Mouse (Mus musculus) hindbrain, embryonic 14.5 days (tissue): ENCODE data around the gene Foxn1. TPM values are rescaled to one million over a fixed set of nuclear protein-coding genes. Genes with fewer than 3 reads are reported as not detected.

Experiments
- ATAC-seq: fragments of 200-750 bp; cut with Nextera tagmentation; 2 replicates; pipeline ENCODE4 v1.8.0; 2017; ENCODE audit warnings: moderate number of reproducible peaks, mild to moderate bottlenecking, moderate TSS enrichment, moderate library complexity; ENCODE audit not compliant: low FRiP score
- DNase-seq: peaks from one replicate; pipeline ENCODE4 v3.0.0-alpha.2; 2015; ENCODE audit warnings: low spot score
- H3K27ac ChIP-seq: fragments of 300-500 bp; sonication (generic); 2 replicates; pipeline ENCODE4 v1.5.1; 2014; ENCODE audit warnings: mild to moderate bottlenecking, moderate library complexity
- H3K27me3 ChIP-seq: fragments of 300-500 bp; sonication (generic); 2 replicates; pipeline ENCODE4 v1.6.1; 2014; ENCODE audit warnings: mild to moderate bottlenecking, low read length, mixed read lengths; ENCODE audit not compliant: control insufficient read depth, insufficient read depth
- H3K36me3 ChIP-seq: fragments of 300-500 bp; sonication (generic); replicated peaks from 2 replicates; pipeline ENCODE4 v1.6.1; 2014; ENCODE audit not compliant: control insufficient read depth, insufficient read depth
- H3K4me1 ChIP-seq: fragments of 300-500 bp; sonication (generic); replicated peaks from 2 replicates; pipeline ENCODE4 v1.6.1; 2014; ENCODE audit warnings: antibody characterized with exemption, low read length, mixed read lengths; ENCODE audit not compliant: control insufficient read depth, insufficient read depth
- H3K4me2 ChIP-seq: fragments of 300-500 bp; sonication (generic); replicated peaks from 2 replicates; pipeline ENCODE4 v1.6.1; 2014; ENCODE audit warnings: mild to moderate bottlenecking, moderate library complexity
- H3K4me3 ChIP-seq: fragments of 300-500 bp; sonication (generic); replicated peaks from 2 replicates; pipeline ENCODE4 v1.5.1; 2014; ENCODE audit warnings: mild to moderate bottlenecking, low read length
- H3K9ac ChIP-seq: fragments of 300-500 bp; sonication (generic); 2 replicates; pipeline ENCODE4 v1.6.1; 2014
- H3K9me3 ChIP-seq: fragments of 300-500 bp; sonication (generic); 2 replicates; pipeline ENCODE4 v1.6.1; 2016; ENCODE audit warnings: low read length; ENCODE audit not compliant: control insufficient read depth
- WGBS: fragments of 180-500 bp; shearing (Covaris S2); extraction: QIAGEN DNeasy Blood & Tissue Kit; methylation state at CpG from one replicate; pipeline ENCODE4 v1.1.7; 2014; 5-methylcytosine and 5-hydroxymethylcytosine counted together
- polyA plus RNA-seq: library from polyadenylated mRNA; unstranded; fragments of >200 nt; fragmentation: Nextera tagmentation; extraction: Ambion mirVana; gene quantifications from 2 replicates; pipeline ENCODE4 v1.2.1, GENCODE M21; 2014

The Foxn1 gene
- polyA plus RNA-seq, 1 experiment from 2014 or later: not detected

DNA sequence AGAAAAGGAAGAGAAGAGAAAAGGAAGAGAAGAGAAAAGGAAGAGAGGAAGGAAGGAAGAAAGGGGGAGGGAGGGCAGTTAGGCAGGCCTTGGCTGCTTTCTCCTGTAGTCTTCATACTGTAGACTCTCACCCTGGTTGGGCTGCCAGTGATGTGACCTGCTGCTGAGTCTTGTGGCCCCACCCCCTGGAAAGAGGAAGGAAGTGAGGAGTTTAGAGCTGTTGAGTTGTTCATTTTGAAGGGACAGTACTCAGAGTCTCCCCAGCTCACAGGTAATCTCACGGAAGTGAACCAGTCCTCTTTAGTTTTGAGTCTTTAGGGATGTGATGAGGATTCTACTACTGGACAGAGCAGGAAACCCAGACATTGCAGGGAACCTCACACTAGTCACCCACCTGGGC, 33.3 kb downstream of the Foxn1 start:
- H3K9ac ChIP-seq: no peak overlapping the region
- WGBS: 100% methylated on average over 1 of the region's 1 CpGs
- no peak for ATAC-seq

DNA sequence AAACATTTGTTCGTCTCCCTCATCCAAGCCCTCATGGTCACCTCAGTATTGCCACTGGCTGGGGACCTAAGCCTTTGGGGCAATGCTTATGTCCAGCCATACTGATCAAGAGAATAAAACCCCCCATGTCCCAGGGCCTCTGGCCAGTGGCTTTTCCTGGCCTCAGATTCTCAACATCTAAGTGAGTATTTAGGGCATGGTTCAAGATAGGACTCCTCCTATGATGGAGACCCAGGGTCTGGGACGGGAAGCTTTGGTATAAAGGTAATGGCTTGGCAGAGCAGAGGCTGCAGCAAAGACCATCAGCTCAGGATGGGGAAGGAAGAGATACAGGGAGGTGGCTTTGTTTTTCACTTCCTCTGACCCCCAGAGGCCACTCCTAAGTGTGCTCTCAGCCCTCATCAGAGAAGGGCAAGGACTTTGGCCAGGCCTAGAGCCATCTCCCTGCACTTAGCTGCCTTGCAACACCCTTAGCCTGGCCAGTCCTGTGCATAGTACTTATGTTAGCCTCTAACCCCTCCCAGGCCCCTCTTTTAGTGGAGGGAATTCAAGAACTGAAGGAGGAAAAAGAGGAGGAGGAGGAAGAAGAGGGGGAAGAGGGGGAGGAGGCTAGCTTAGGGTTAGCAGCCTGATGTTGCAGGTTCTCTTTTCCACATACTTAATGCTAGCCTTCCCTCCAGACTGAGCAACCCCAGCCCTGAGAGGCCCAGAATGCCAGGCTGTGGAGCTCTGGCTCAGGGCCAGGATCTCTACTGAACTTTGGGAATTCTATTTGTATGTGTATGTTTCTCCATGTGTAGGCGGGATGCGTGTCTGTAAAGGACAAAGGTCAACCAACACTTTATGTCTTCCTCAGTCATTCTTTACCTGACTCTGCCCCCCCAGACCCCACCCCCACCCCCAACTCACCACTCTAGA, 36.7 kb downstream of the Foxn1 start:
- no peak overlapping the region for H3K4me2 ChIP-seq
- WGBS: 87% methylated on average over 4 of the region's 4 CpGs
- no peak for DNase-seq

More for the DNA sequence above, 33.3 kb downstream of the Foxn1 start:
- Histone ChIP-seq H3K27ac (no peak overlapping the region), H3K4me3 (no peak overlapping the region), H3K4me1 (no peaks in the 10 kb centered on the region), H3K4me2 (no peak overlapping the region), H3K36me3 (peaks cover 11% of the 10 kb centered on the region), H3K9me3 (no peaks in the 10 kb centered on the region), H3K27me3 (no peaks in the 10 kb centered on the region)
- DNase-seq: no peak

DNA sequence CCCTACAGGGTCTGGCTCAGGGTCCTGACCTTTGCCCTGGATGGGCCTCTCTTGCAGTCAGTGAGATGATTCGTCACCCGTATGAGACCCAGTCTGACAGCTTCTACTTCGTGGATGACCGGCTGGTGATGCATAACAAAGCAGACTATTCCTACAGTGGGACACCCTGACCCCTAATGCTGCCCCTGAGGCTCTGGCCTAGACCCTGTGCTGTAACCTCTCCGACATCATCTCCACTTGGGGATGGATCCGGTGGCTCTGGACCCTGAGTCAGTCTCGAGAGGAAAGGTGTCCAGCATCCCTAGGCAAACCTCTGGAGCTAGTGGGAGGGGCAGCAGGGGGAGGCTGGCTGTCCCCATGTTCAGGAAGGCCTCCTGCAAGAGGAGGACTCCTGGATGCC, 37.9 kb downstream of the Foxn1 start:
- Histone ChIP-seq H3K27ac (no peak overlapping the region), H3K27me3 (no peaks in the 10 kb centered on the region), H3K4me2 (no peak overlapping the region), H3K36me3 (peaks cover 13% of the 10 kb centered on the region), H3K9me3 (no peaks in the 10 kb centered on the region), H3K9ac (no peak overlapping the region), H3K4me3 (no peak overlapping the region), H3K4me1 (peaks cover 28% of the 10 kb centered on the region)
- ATAC-seq (no peak), DNase-seq (no peak)
- 42% methylated on average over 7 of the region's 7 CpGs for WGBS

More for the DNA sequence above, 36.7 kb downstream of the Foxn1 start:
- no peak for ATAC-seq
- Histone ChIP-seq H3K9ac (no peak overlapping the region), H3K9me3 (no peaks in the 10 kb centered on the region), H3K27ac (no peak overlapping the region), H3K4me1 (peaks cover 25% of the 10 kb centered on the region), H3K36me3 (peaks cover 13% of the 10 kb centered on the region), H3K4me3 (no peak overlapping the region), H3K27me3 (no peaks in the 10 kb centered on the region)

DNA sequence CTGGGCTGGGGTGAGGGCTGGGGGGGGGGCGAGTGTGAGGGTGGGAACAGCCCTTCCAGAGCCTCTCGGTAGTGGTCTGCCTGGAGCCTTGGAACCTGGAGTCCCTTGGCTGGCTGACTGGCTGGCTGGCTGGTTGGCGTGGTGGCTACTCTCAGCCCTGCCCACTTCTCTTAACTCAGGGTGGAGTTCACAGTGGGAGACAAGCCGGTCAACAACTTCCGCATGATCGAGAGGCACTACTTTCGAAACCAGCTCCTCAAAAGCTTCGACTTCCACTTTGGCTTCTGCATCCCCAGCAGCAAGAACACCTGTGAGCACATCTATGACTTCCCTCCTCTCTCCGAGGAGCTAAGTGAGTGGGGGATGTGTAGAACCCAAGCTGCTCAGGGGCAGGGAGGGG, 38.5 kb downstream of the Foxn1 start:
- no peak for DNase-seq
- H3K4me3 ChIP-seq: no peak overlapping the region
- no peak for ATAC-seq
- H3K4me1 ChIP-seq: peaks cover 28% of the 10 kb centered on the region
- no peak overlapping the region for H3K9ac ChIP-seq
- no peaks in the 10 kb centered on the region for H3K9me3 ChIP-seq
- H3K4me2 ChIP-seq: no peak overlapping the region
- no peak overlapping the region for H3K27ac ChIP-seq
- peaks cover 13% of the 10 kb centered on the region for H3K36me3 ChIP-seq
- 71% methylated on average over 9 of the region's 9 CpGs for WGBS
- H3K27me3 ChIP-seq: no peaks in the 10 kb centered on the region

DNA sequence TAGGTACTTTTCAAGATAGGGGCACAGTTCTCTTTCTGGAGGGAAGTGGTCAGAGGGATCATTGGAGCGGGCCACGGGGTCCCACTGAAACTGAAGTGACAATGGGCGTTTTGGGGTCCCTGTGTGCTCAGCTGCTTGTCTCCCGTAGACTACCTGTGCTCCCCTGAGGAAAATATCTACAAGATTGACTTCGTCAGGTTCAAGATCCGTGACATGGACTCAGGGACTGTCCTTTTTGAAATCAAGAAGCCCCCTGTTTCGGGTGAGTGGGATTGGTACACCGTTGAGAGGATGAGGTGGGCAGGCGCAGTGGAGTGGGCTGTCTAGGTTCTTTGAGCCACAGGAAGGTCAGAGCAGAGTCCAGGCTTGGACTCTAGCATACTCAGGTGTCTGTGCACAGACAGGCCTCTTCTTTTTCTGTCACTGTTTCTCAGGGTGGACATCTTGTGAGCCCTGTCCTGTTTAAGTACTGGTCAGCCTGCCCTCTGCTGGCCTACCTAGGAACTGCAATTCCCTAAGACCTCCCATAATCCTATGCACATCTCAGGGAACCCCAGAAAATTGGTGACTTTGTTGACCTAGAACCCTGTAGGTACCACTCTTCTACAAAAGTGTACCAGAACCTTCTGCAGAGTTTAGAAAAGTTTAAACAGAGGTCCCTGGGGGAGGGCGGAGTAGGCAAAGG, 39.1 kb downstream of the Foxn1 start:
- 90% methylated on average over 10 of the region's 10 CpGs for WGBS
- Histone ChIP-seq H3K4me1 (peaks cover 28% of the 10 kb centered on the region), H3K27me3 (no peaks in the 10 kb centered on the region), H3K36me3 (peaks cover 13% of the 10 kb centered on the region), H3K4me2 (no peak overlapping the region), H3K27ac (no peak overlapping the region), H3K9me3 (no peaks in the 10 kb centered on the region), H3K9ac (no peak overlapping the region), H3K4me3 (no peak overlapping the region)
- DNase-seq (peak; percentile 82), ATAC-seq (no peak)

DNA sequence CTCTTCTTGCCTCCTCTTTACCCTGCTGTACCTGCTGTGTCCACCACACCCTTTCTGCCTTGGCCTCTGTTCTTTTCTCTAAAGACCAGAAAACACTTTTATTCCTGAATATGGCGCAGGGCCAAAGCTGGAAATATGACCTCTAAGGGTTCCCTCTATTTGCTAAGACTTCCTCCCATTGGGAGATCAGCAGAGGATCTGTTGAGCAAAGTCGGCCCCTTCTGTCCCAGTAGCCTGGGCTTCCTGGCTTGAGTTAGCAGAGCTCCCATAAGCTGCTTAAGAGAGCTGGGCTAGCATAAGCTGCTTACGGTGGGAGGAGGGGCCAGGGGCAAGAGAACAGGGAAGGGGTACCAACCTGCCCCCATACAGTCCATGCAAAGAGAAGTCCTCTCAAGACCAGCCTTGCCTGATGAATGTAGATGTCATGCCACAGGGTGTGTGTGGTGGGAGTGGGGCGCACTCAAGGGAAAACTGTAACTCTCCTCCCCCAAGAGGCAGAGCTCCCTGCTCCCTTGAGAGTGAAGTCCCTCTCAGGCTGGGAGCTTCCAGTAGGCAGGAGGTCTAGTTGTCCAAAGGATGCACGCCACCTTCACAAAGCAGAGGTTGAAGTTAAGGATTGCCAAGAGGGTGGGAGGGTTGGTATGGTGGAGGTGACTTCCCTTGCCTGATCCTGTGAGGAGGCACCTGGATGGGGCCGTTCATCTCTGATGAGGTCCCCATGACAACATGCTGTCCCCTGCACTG, 39.9 kb downstream of the Foxn1 start:
- H3K4me1 ChIP-seq: peaks cover 28% of the 10 kb centered on the region
- H3K9ac ChIP-seq: no peak overlapping the region
- no peak overlapping the region for H3K4me3 ChIP-seq
- no peak for DNase-seq
- no peak overlapping the region for H3K27ac ChIP-seq
- H3K4me2 ChIP-seq: no peak overlapping the region
- peaks cover 16% of the 10 kb centered on the region for H3K36me3 ChIP-seq
- H3K27me3 ChIP-seq: no peaks in the 10 kb centered on the region
- no peaks in the 10 kb centered on the region for H3K9me3 ChIP-seq
- no peak for ATAC-seq
- WGBS: 84% methylated on average over 6 of the region's 6 CpGs

DNA sequence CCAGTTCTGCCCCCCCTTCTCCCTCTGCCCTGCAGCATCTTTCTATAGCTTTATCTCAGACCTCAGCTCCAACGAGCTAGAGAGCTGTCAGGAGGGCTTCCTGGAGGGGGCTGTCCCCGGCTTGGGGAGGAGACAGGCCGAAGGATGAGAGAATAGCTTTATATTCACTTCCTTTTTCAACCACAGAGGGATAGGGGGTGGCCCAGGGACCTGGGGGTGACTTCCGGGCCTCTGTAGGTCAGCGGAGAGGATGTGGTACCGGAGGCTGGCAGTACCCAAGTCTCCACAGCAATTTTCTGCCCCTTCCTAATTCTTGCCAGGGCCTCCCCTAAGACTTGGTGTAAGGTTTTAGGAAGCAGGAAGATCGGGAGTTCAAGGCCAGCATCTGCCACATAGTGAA, 40.6 kb downstream of the Foxn1 start:
- H3K9me3 ChIP-seq: no peaks in the 10 kb centered on the region
- H3K4me1 ChIP-seq: peaks cover 28% of the 10 kb centered on the region
- peaks cover 21% of the 10 kb centered on the region for H3K36me3 ChIP-seq
- H3K4me3 ChIP-seq: no peak overlapping the region
- ATAC-seq (no peak), DNase-seq (no peak)
- WGBS: 85% methylated on average over 7 of the region's 7 CpGs
- H3K9ac ChIP-seq: no peak overlapping the region
- H3K4me2 ChIP-seq: no peak overlapping the region
- no peak overlapping the region for H3K27ac ChIP-seq
- no peaks in the 10 kb centered on the region for H3K27me3 ChIP-seq

DNA sequence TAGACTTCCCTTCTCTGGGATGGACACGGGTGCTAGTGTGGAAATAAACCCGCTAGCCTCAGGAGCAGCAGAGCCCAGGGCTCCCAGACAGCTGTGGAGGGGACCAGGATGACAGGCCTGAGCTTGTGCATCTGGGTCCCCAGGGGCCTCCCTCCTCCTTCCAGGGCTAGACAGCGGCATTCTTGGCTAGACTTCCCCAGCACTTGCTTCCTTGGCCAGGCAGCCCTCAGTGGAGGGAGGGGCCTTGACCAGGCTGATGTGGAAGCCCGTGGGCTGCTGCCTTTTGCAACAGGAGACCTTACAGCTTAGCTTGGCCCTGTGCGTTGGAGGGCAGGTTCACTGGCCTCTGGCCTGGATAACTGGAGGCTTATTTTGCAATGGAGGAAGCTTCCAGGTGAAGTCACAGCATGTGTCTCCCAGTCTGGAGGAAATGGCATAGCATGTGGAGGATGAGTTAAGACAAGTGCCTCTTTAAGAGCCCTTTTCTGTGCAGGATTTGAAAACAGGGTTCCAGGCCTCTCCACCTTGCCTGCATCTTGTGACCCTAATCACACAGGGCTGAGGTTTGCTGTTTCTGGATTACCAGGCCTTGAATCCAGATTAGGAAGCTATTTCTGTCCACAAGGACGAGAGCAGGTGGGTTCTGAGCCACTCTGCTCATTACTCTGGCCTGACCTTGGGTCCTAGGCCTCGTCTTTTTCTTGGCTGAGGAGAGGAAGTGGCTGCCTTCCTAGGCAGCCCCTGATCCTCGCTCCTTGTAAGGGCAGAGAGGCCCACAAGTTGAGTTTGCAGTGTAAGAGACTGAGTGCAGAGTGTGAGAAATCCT, 41.3 kb downstream of the Foxn1 start:
- Histone ChIP-seq H3K9ac (0 out of 2 replicates have a peak overlapping the region, but pooled peaks have one; percentile 5), H3K4me2 (peak overlapping the region; percentile 85), H3K27ac (no peak overlapping the region), H3K27me3 (no peaks in the 10 kb centered on the region), H3K9me3 (no peaks in the 10 kb centered on the region), H3K4me1 (peaks cover 28% of the 10 kb centered on the region), H3K4me3 (peak overlapping the region; percentile 96; the same call in 1 of the 2 replicates), H3K36me3 (peaks cover 28% of the 10 kb centered on the region)
- ATAC-seq: no peak
- 55% methylated on average over 8 of the region's 8 CpGs for WGBS
- peak; percentile 24 for DNase-seq
